Mouse (Mus musculus): ENCODE measurements at regions not wholly inside any gene's neighbourhood (a gene's known extent, or its start where the extent isn't known, plus 50 kb on each side); places are given as distances from the start of the nearest gene placed in this dataset.

DNA sequence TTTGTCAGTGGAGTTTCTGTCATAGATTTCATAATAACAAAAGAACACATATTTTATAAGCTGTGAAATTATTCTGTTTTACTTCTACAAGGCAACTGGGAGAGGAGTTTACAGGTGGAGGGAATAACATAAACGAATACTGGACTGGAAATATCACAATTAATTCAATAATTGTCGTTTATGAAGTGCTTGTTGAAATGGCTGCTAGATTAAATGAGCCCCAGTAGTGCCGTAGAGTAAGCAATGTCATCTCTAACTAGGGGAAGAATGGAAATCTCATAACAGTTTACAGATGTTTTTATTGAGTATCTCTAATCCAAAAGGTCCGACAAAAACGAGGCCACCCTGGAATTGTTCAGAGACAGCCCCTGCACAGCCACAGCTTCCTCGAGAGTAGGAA lies 644.6 kb upstream of the Map3k7 start:
- no peak for TF ChIP-seq POLR2A (IDR thresholded peaks at IDR 0.05; ENCODE audit: insufficient read length, low read depth)
- no peak for TF ChIP-seq USF1 (IDR thresholded peaks at IDR 0.05; ENCODE audit: low read depth)
- TF ChIP-seq E2F4 (IDR thresholded peaks at IDR 0.05; ENCODE audit: insufficient read depth): no peak
- no peak for TF ChIP-seq MAX (IDR thresholded peaks at IDR 0.05; ENCODE audit: low read depth)
